Mouse (Mus musculus): ENCODE results near the gene Pml.

DNA sequence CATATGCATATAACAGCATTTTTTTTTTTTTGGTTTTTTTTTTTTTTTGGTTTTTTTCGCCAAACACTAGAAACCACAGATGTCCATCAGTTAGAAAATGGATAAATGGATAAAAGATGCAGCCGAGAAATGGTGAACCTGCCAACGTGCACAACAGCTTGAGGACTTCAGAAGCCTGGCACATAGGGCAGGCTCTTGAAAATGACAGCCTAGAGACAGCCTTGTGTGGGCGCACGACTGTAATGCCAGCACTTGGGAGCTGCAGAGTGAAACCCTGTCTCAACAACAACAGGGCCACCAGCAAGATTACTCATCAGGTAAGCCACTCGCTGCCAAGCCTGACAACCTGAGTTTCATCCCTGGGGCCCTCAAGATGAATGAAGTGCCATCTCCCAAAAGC lies 80.2 kb downstream of the Pml start:
- TF ChIP-seq MAX (IDR thresholded peaks at IDR 0.05) (no peak), CTCF (IDR thresholded peaks at IDR 0.05; ENCODE audit: control insufficient read depth, insufficient read depth, insufficient read length) (no peak), MYOG (IDR thresholded peaks at IDR 0.05; ENCODE audit: control insufficient read depth, extremely low read depth, insufficient read length) (no peak), CEBPB (IDR thresholded peaks at IDR 0.05; ENCODE audit: low read depth) (no peak), MYOD1 (IDR thresholded peaks at IDR 0.05; ENCODE audit: control insufficient read depth, insufficient read length, low read depth) (no peak), USF1 (IDR thresholded peaks at IDR 0.05; ENCODE audit: low read depth) (no peak)
